Mouse (Mus musculus): ENCODE measurements around the gene Srpk2. TPM values are rescaled to one million over a fixed set of nuclear protein-coding genes. Genes with fewer than 3 reads are reported as not detected.
"Not testable (repeated sequence)": the region's sequence is repeated elsewhere in the genome, so short reads cannot be mapped to it uniquely, and the experiment has no call there.

Srpk2 gene
- total and polyA plus RNA-seq, 3 experiments, result 11.2 to 41.7 (median 16.9) TPM

DNA sequence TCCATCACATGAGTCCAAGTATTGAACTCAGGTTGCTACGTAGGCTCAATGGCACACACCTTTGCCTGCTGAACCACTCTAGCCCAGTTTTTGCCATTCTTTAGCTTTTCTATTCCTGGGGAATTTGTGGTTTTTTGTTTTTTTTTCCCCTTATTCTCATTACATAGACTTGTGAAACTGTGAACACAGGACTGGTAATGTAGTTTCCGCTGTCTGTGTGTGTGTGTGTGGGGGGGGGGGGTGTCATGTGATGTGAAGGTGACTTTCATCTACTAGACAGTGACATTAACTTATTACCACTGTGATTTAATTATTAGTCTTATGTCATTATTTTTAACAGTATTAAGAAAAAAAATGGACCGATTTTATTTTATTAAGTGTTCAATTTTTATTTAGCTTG, 220.2 kb downstream of the Srpk2 start:
- peaks cover 6% of the 10 kb centered on the region; the same call in 1 of the 2 replicates for H3K79me2 ChIP-seq (ENCODE audit: control insufficient read depth, insufficient read depth, low read length, poor library complexity)
- no peak overlapping the region for H3K27ac ChIP-seq (ENCODE audit: control insufficient read depth, low read depth, low read length)
- no peak for DNase-seq (ENCODE audit: low read depth, low spot score)
- H3K9ac ChIP-seq (ENCODE audit: control insufficient read depth, low read depth, low read length, poor library complexity, severe bottlenecking), result no peak overlapping the region
- H3K4me1 ChIP-seq (ENCODE audit: control insufficient read depth in 1 of 2, insufficient read depth in 2 of 2, low read length in 2 of 2), result peaks cover 3 to 8% of the 10 kb centered on the region in 2 experiments
- no peaks in the 10 kb centered on the region for H3K9me3 ChIP-seq (replicated peaks; ENCODE audit: insufficient read depth, low read length)
- H3K27me3 ChIP-seq (ENCODE audit: control insufficient read depth in 1 of 2, insufficient read depth in 2 of 2, low read length in 2 of 2), result no peaks in the 10 kb centered on the region
- peaks cover 17 to 70% of the 10 kb centered on the region in 2 experiments for H3K36me3 ChIP-seq (ENCODE audit: control insufficient read depth in 1 of 2, insufficient read depth in 2 of 2, low read length in 2 of 2)
- no peak for TF ChIP-seq TBP (IDR thresholded peaks at IDR 0.05; ENCODE audit: low read depth, low read length)
- no peak for TF ChIP-seq ZC3H11A (IDR thresholded peaks at IDR 0.05; ENCODE audit: low read depth, low read length)
- TF ChIP-seq CTCF (IDR thresholded peaks at IDR 0.05 in 2 of 3, conservative IDR thresholded peaks at IDR 0.05 in 1 of 3; ENCODE audit: control insufficient read depth in 1 of 3, insufficient read depth in 1 of 3, low read depth in 2 of 3, low read length in 3 of 3, poor library complexity in 1 of 3, severe bottlenecking in 1 of 3), result no peak
- TF ChIP-seq NELFE (IDR thresholded peaks at IDR 0.05; ENCODE audit: low read depth, low read length), result no peak
- TF ChIP-seq RAD21 (IDR thresholded peaks at IDR 0.05; ENCODE audit: low read depth, low read length), result no peak
- TF ChIP-seq CHD2 (IDR thresholded peaks at IDR 0.05; ENCODE audit: low read length), result no peak
- no peak for TF ChIP-seq POLR2AphosphoS2 (IDR thresholded peaks at IDR 0.05; ENCODE audit: low read length)
- no peak for TF ChIP-seq TCF12 (IDR thresholded peaks at IDR 0.05; ENCODE audit: low read depth, low read length)
- TF ChIP-seq GATA1 (IDR thresholded peaks at IDR 0.05; ENCODE audit: low read depth, low read length), result no peak
- no peak overlapping the region for H3K4me3 ChIP-seq (ENCODE audit: control insufficient read depth in 1 of 2, insufficient read depth in 1 of 2, low read depth in 2 of 2, low read length in 2 of 2)

DNA sequence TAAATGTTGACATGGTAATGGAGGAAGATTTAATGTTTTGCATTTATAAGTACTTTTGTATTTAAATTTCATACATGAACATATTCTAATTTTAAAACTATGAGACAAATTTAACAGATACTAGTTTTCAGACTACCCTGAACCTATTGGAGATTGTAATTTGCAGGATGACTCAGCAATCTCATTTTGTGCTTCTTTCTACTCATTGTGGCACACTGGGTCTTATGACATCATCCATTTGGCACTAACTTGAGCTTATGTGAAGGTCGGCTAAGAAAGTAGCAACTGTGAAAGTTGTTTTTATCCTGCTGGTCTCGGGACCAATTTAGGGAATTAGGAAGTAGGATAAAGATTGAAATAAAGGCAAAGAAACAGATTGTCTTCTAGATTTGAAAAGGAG, 222.7 kb downstream of the Srpk2 start:
- peaks cover 6 to 12% of the 10 kb centered on the region in 2 experiments for H3K4me1 ChIP-seq (ENCODE audit: control insufficient read depth in 1 of 2, insufficient read depth in 2 of 2, low read length in 2 of 2)
- H3K27ac ChIP-seq (ENCODE audit: control insufficient read depth, low read depth, low read length), result no peak overlapping the region
- DNase-seq (ENCODE audit: low read depth, low spot score), result peak; percentile 79
- H3K79me2 ChIP-seq (ENCODE audit: control insufficient read depth, insufficient read depth, low read length, poor library complexity), result peaks cover 11% of the 10 kb centered on the region
- no peaks in the 10 kb centered on the region for H3K9me3 ChIP-seq (replicated peaks; ENCODE audit: insufficient read depth, low read length)
- TF ChIP-seq GABPA (IDR thresholded peaks at IDR 0.05; ENCODE audit: low read depth, low read length), result peak; percentile 61; the same call in 1 of the 2 replicates
- TF ChIP-seq ETS1 (IDR thresholded peaks at IDR 0.05; ENCODE audit: low read depth, low read length), result peak; percentile 78
- no peak for TF ChIP-seq MXI1 (IDR thresholded peaks at IDR 0.05; ENCODE audit: low read depth, low read length)
- no peak overlapping the region for H3K4me3 ChIP-seq (ENCODE audit: control insufficient read depth in 1 of 2, insufficient read depth in 1 of 2, low read depth in 2 of 2, low read length in 2 of 2)
- H3K36me3 ChIP-seq (ENCODE audit: control insufficient read depth in 1 of 2, insufficient read depth in 2 of 2, low read length in 2 of 2), result peaks cover 22 to 62% of the 10 kb centered on the region in 2 experiments
- H3K27me3 ChIP-seq (ENCODE audit: control insufficient read depth in 1 of 2, insufficient read depth in 2 of 2, low read length in 2 of 2), result no peaks in the 10 kb centered on the region
- no peak overlapping the region for H3K9ac ChIP-seq (ENCODE audit: control insufficient read depth, low read depth, low read length, poor library complexity, severe bottlenecking)

DNA sequence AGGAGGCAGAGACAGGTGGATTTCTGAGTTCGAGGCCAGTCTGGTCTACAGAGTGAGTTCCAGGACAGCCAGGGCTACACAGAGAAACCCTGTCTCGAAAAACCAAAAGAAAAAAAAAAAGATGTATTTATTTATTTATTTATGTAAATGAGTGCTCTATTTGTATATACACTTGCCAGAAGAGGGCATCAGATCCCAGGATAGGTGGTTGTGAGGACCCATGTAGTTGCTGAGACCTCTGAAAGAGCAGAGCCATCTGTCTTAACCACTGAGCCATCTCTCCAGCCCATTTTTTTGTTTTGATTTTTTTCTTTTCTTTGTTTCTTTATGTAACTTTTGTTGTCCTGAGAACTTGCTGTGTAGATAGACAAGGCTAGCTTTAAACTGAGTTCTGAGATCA, 230.9 kb downstream of the Srpk2 start:
- peak; percentile 41 for DNase-seq (ENCODE audit: low read depth, low spot score)
- H3K27me3 ChIP-seq (ENCODE audit: control insufficient read depth in 1 of 2, insufficient read depth in 2 of 2, low read length in 2 of 2); H3K4me1 ChIP-seq (ENCODE audit: control insufficient read depth in 1 of 2, insufficient read depth in 2 of 2, low read length in 2 of 2); H3K9me3 ChIP-seq (replicated peaks; ENCODE audit: insufficient read depth, low read length); H3K79me2 ChIP-seq (ENCODE audit: control insufficient read depth, insufficient read depth, low read length, poor library complexity); H3K27ac ChIP-seq (ENCODE audit: control insufficient read depth, low read depth, low read length); H3K9ac ChIP-seq (ENCODE audit: control insufficient read depth, low read depth, low read length, poor library complexity, severe bottlenecking); H3K4me3 ChIP-seq (ENCODE audit: control insufficient read depth in 1 of 2, insufficient read depth in 1 of 2, low read depth in 2 of 2, low read length in 2 of 2): not testable (repeated sequence)
- TF ChIP-seq CTCF (IDR thresholded peaks at IDR 0.05 in 2 of 3, conservative IDR thresholded peaks at IDR 0.05 in 1 of 3; ENCODE audit: control insufficient read depth in 1 of 3, insufficient read depth in 1 of 3, low read depth in 2 of 3, low read length in 3 of 3, poor library complexity in 1 of 3, severe bottlenecking in 1 of 3) (peak in 1 of 3 experiments; percentile 1; a peak in 1 of 6 replicates), ZNF384 (IDR thresholded peaks at IDR 0.05; ENCODE audit: low read depth, low read length) (peak; percentile 46; the same call in 1 of the 2 replicates)
- peaks cover 6 to 31% of the 10 kb centered on the region in 2 experiments for H3K36me3 ChIP-seq (ENCODE audit: control insufficient read depth in 1 of 2, insufficient read depth in 2 of 2, low read length in 2 of 2)

Other genes starting within 250 kb of the Srpk2 start
- 80.6 and 95.8 TPM in 2 replicates for gene Pus7, start 99.1 kb upstream of the Srpk2 start, total RNA-seq (2012; rRNA removed)
- gene Pus7, start 99.1 kb upstream of the Srpk2 start, polyA plus RNA-seq (2012; ENCODE audit: insufficient read depth in 1 of 2, insufficient read length in 2 of 2, low read depth in 1 of 2, low replicate concordance in 2 of 2, missing spikeins in 1 of 2), result 100 to 1,000 TPM in 1 of 2 experiments, not detected in 1; 142 TPM
- gene Rint1, start 103.1 kb upstream of the Srpk2 start, total RNA-seq (2012; rRNA removed), result 31.9 and 42.5 TPM in 2 replicates
- gene Rint1, start 103.1 kb upstream of the Srpk2 start, polyA plus RNA-seq (2012; ENCODE audit: insufficient read depth in 1 of 2, insufficient read length in 2 of 2, low read depth in 1 of 2, low replicate concordance in 2 of 2, missing spikeins in 1 of 2), result 100 to 1,000 TPM in 1 of 2 experiments, 10 to 100 TPM in 1; 48.8 to 419 TPM
- gene Tomm7, start 159.5 kb upstream of the Srpk2 start, total RNA-seq (2012; rRNA removed), result 239 and 264 TPM in 2 replicates
- 100 to 1,000 TPM in 1 of 2 experiments, not detected in 1; 194 TPM for gene Tomm7, start 159.5 kb upstream of the Srpk2 start, polyA plus RNA-seq (2012; ENCODE audit: insufficient read depth in 1 of 2, insufficient read length in 2 of 2, low read depth in 1 of 2, low replicate concordance in 2 of 2, missing spikeins in 1 of 2)